Mouse (Mus musculus): Measurements from ENCODE around the gene Slc7a5.
A peak's percentile ranks its signal among the peaks of the same experiment; 100 is the strongest.

Slc7a5 gene

GRCm38 (mm10) chr8:121906542-121907512, 667 bp downstream of the Slc7a5 start:
- DNase-seq, result peak; percentile 59 to 74

- no peak for DNase-seq
These were observed 1.6 kb downstream of the Slc7a5 start for GRCm38 (mm10) chr8:121905864-121906263.

GRCm38 (mm10) chr8:121905420-121905819, 2.1 kb downstream of the Slc7a5 start:
- no peak for DNase-seq

GRCm38 (mm10) chr8:121904999-121905398, 2.5 kb downstream of the Slc7a5 start:
- no peak for DNase-seq

- DNase-seq, result no peak
These were observed 3.5 kb downstream of the Slc7a5 start for GRCm38 (mm10) chr8:121903977-121904376.

- peak; percentile 21 to 55 for DNase-seq
These were observed 5.8 kb downstream of the Slc7a5 start for GRCm38 (mm10) chr8:121901498-121902236.

- no peak for DNase-seq
These were observed 8.1 kb downstream of the Slc7a5 start for GRCm38 (mm10) chr8:121899180-121900044.

GRCm38 (mm10) chr8:121898401-121898931, 9.0 kb downstream of the Slc7a5 start:
- peak; percentile 68 to 80 for DNase-seq

GRCm38 (mm10) chr8:121897871-121898381, 9.6 kb downstream of the Slc7a5 start:
- DNase-seq, result peak; percentile 65 to 75

GRCm38 (mm10) chr8:121897205-121897604, 10.3 kb downstream of the Slc7a5 start:
- DNase-seq, result no peak

GRCm38 (mm10) chr8:121896476-121897145, 10.9 kb downstream of the Slc7a5 start:
- DNase-seq, result no peak

GRCm38 (mm10) chr8:121895910-121896309, 11.6 kb downstream of the Slc7a5 start:
- no peak for DNase-seq

- no peak for DNase-seq
These were observed 14.6 kb downstream of the Slc7a5 start for GRCm38 (mm10) chr8:121892875-121893274.

GRCm38 (mm10) chr8:121889810-121890785, 17.4 kb downstream of the Slc7a5 start:
- no peak for DNase-seq

- DNase-seq, result no peak
These were observed 18.2 kb downstream of the Slc7a5 start for GRCm38 (mm10) chr8:121889317-121889716.

GRCm38 (mm10) chr8:121887547-121887946, 19.9 kb downstream of the Slc7a5 start:
- no peak for DNase-seq

GRCm38 (mm10) chr8:121885433-121885832, 22.1 kb downstream of the Slc7a5 start:
- DNase-seq, result no peak

- no peak for DNase-seq
These were observed 22.5 kb downstream of the Slc7a5 start for GRCm38 (mm10) chr8:121885001-121885400.

- no peak for DNase-seq
These were observed 23.3 kb downstream of the Slc7a5 start for GRCm38 (mm10) chr8:121884181-121884580.

- DNase-seq, result no peak
These were observed 25.6 kb downstream of the Slc7a5 start for GRCm38 (mm10) chr8:121881921-121882320.

Measured in kidney, postnatal 4 days (tissue).